Mouse (Mus musculus) lung, embryonic 14.5 days (tissue): ENCODE measurements at regions not wholly inside any gene's neighbourhood (a gene's known extent, or its start where the extent isn't known, plus 50 kb on each side); places are given as distances from the start of the nearest gene placed in this dataset.

ENCODE experiments used
- ATAC-seq: fragments of 200-750 bp; cut with Nextera tagmentation; 2 replicates; pipeline ENCODE4 v1.8.0; 2017; ENCODE audit warnings: mild to moderate bottlenecking, moderate TSS enrichment, moderate library complexity; ENCODE audit not compliant: insufficient read depth
- DNase-seq: peaks from one replicate; pipeline ENCODE4 v3.0.0-alpha.2; 2015
- H3K27ac ChIP-seq: fragments of 300-500 bp; sonication (generic); 2 replicates; pipeline ENCODE4 v1.5.1; 2014; ENCODE audit warnings: low read depth, mild to moderate bottlenecking, moderate library complexity
- H3K27me3 ChIP-seq: fragments of 300-500 bp; sonication (generic); 2 replicates; pipeline ENCODE4 v1.6.1; 2014; ENCODE audit warnings: low read length, control low read depth; ENCODE audit not compliant: insufficient read depth
- H3K36me3 ChIP-seq: fragments of 300-500 bp; sonication (generic); 2 replicates; pipeline ENCODE4 v1.6.1; 2014; ENCODE audit warnings: control low read depth; ENCODE audit not compliant: insufficient read depth
- H3K4me1 ChIP-seq: fragments of 300-500 bp; sonication (generic); 2 replicates; pipeline ENCODE4 v1.6.1; 2014; ENCODE audit warnings: antibody characterized with exemption, control low read depth; ENCODE audit not compliant: insufficient read depth
- H3K4me2 ChIP-seq: fragments of 300-500 bp; sonication (generic); 2 replicates; pipeline ENCODE4 v1.6.1; 2014; ENCODE audit warnings: mild to moderate bottlenecking
- H3K4me3 ChIP-seq: fragments of 300-500 bp; sonication (generic); 2 replicates; pipeline ENCODE4 v1.5.1; 2014; ENCODE audit warnings: low read depth, low read length
- H3K9ac ChIP-seq: fragments of 300-500 bp; sonication (generic); 2 replicates; pipeline ENCODE4 v1.6.1; 2014
- H3K9me3 ChIP-seq: fragments of 300-500 bp; sonication (generic); 2 replicates; pipeline ENCODE4 v1.6.1; 2016; ENCODE audit warnings: low read depth, low read length, control low read depth
- CTCF ChIP-seq: IDR thresholded peaks from 2 replicates; pipeline ENCODE4 v1.5.1; 2016; ENCODE audit warnings: antibody characterized with exemption, low read depth
- WGBS: fragments of 180-500 bp; shearing (Covaris S2); extraction: QIAGEN DNeasy Blood & Tissue Kit; methylation state at CpG from one replicate; pipeline ENCODE4 v1.1.7; 2014; 5-methylcytosine and 5-hydroxymethylcytosine counted together

- TF ChIP-seq CTCF = no peak
- Histone ChIP-seq H3K9me3 (no peaks in the 10 kb centered on the region), H3K27me3 (no peaks in the 10 kb centered on the region), H3K9ac (no peak overlapping the region), H3K4me2 (no peak overlapping the region), H3K4me3 (no peak overlapping the region), H3K36me3 (no peaks in the 10 kb centered on the region), H3K4me1 (0 out of 2 replicates have a peak, but pooled peaks cover 3% of the 10 kb centered on the region), H3K27ac (no peak overlapping the region)
- ATAC-seq (no peak), DNase-seq (no peak)
- 84% methylated on average over 1 of the region's 1 CpGs for WGBS
These were observed 83.8 kb downstream of the Eif4e start for GRCm38 (mm10) chr3:138609749-138610148.

- Histone ChIP-seq H3K9me3 (no peaks in the 10 kb centered on the region), H3K4me1 (0 out of 2 replicates have a peak, but pooled peaks cover 3% of the 10 kb centered on the region), H3K4me3 (no peak overlapping the region), H3K9ac (no peak overlapping the region), H3K27me3 (no peaks in the 10 kb centered on the region), H3K27ac (no peak overlapping the region), H3K36me3 (no peaks in the 10 kb centered on the region), H3K4me2 (no peak overlapping the region)
- TF ChIP-seq CTCF = no peak
- 26% methylated on average over 9 of the region's 9 CpGs for WGBS
- DNase-seq = peak; percentile 58
- ATAC-seq = peak; percentile 74
These were observed 87.1 kb downstream of the Eif4e start for GRCm38 (mm10) chr3:138612884-138613653.

DNA sequence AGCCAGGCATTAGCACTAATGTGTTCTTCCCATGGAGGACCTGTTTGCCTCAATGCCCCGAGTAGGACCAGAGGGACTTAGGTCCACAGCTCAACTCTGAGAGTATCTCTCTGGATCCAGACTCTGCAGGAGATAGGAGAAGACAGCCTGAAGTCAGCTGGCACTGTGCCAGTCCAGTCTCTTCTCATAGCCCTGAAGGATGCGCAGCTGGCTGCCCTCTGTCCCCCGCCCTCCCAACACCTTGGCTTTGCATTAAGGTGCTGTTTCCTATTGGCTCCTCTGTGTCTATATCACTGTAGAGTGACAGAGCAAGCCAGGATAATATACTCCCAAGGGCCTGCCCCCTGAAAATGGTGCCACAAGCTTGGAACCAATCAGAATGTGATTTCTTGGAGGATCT lies 87.7 kb downstream of the Eif4e start:
- no peak overlapping the region for H3K9ac ChIP-seq
- H3K4me3 ChIP-seq = no peak overlapping the region
- peak; percentile 58 for ATAC-seq
- no peak overlapping the region for H3K4me2 ChIP-seq
- WGBS = 75% methylated on average over 3 of the region's 3 CpGs
- 0 out of 2 replicates have a peak, but pooled peaks cover 3% of the 10 kb centered on the region for H3K4me1 ChIP-seq
- no peak for TF ChIP-seq CTCF
- H3K36me3 ChIP-seq = no peaks in the 10 kb centered on the region
- no peak overlapping the region for H3K27ac ChIP-seq
- no peaks in the 10 kb centered on the region for H3K9me3 ChIP-seq
- H3K27me3 ChIP-seq = no peaks in the 10 kb centered on the region
- peak; percentile 43 for DNase-seq

DNA sequence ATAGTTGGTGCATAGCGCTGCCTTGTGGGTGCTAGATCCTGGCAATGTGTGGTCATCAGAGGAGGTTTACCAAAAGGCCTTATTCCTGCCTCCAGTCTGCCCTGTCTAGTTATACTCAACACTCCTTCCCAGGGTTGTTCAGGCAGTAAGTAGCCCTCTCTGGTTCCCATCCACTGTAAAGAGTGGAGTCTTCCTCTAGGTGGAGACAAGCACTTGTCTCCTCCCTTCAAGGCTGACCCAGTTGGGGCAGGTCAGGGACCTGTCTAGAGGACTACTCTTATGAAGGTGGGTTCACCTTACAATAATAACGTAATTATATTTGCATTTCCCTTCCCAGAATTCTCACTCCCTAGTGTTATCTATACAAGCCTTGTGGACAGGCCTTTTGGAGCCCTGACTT lies 88.9 kb downstream of the Eif4e start:
- no peaks in the 10 kb centered on the region for H3K36me3 ChIP-seq
- no peak overlapping the region for H3K4me3 ChIP-seq
- ATAC-seq (no peak), DNase-seq (no peak)
- H3K9ac ChIP-seq = no peak overlapping the region
- TF ChIP-seq CTCF = 0 out of 2 replicates have a peak, but pooled peaks have one; percentile 15
- no peak overlapping the region for H3K4me2 ChIP-seq
- no peaks in the 10 kb centered on the region for H3K27me3 ChIP-seq
- 81% methylated on average over 2 of the region's 2 CpGs for WGBS
- H3K9me3 ChIP-seq = no peaks in the 10 kb centered on the region
- H3K27ac ChIP-seq = no peak overlapping the region
- H3K4me1 ChIP-seq = 0 out of 2 replicates have a peak, but pooled peaks cover 3% of the 10 kb centered on the region

- H3K27ac ChIP-seq = no peak overlapping the region
- no peaks in the 10 kb centered on the region for H3K27me3 ChIP-seq
- ATAC-seq = no peak
- H3K4me1 ChIP-seq = no peaks in the 10 kb centered on the region
- H3K4me3 ChIP-seq = no peak overlapping the region
- DNase-seq = no peak
- H3K9me3 ChIP-seq = no peaks in the 10 kb centered on the region
- no peak overlapping the region for H3K9ac ChIP-seq
- 77% methylated on average over 4 of the region's 4 CpGs for WGBS
- no peaks in the 10 kb centered on the region for H3K36me3 ChIP-seq
- H3K4me2 ChIP-seq = no peak overlapping the region
- TF ChIP-seq CTCF = peak; percentile 27; the same call in 1 of the 2 replicates
These were observed 94.3 kb downstream of the Eif4e start for GRCm38 (mm10) chr3:138620263-138620662.

DNA sequence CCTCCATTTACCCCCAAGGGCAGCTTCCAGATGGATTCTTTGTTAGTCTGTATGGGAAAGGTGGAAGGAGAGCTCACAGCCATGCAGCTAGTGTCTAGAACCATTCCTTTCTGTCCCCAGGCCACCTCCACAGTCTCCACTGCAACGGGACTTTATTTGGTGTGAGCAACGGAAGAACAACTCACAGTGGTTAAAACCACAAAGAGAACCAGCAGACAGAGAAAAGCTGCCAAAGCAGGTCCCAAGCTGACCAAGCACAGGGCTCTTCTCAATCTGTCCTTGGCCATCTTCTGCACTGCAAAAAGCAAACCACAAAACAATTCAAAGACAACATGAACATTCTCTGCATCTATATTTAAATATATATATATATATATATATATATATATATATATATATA lies 98.1 kb downstream of the Eif4e start:
- H3K4me1 ChIP-seq = no peaks in the 10 kb centered on the region
- H3K9ac ChIP-seq = no peak overlapping the region
- no peaks in the 10 kb centered on the region for H3K9me3 ChIP-seq
- TF ChIP-seq CTCF = no peak
- no peak for DNase-seq
- ATAC-seq = no peak
- H3K4me2 ChIP-seq = no peak overlapping the region
- no peaks in the 10 kb centered on the region for H3K27me3 ChIP-seq
- H3K36me3 ChIP-seq = no peaks in the 10 kb centered on the region
- H3K27ac ChIP-seq = no peak overlapping the region
- WGBS = 80% methylated on average over 2 of the region's 2 CpGs
- no peak overlapping the region for H3K4me3 ChIP-seq

DNA sequence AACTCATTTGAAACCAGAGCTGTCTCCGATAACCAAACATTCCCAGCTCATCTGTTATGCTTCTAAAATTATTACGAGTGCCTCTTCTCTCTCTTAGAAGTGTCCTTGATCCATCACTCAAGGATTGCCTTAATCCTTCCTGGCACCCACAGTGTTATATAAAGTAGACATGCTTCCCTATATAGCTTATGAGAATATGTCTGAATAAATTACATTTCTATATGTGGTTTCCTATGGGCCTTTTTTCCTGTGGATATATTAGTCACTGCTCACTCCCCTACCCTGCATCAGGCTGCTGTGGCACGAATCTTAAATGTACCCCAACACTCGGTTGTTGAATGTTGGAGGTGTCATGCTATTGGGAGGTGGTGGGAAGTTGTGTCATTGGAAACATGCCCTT lies 100.3 kb downstream of the Eif4e start:
- H3K4me3 ChIP-seq = no peak overlapping the region
- no peaks in the 10 kb centered on the region for H3K27me3 ChIP-seq
- 67% methylated on average over 4 of the region's 4 CpGs for WGBS
- no peak overlapping the region for H3K27ac ChIP-seq
- no peak overlapping the region for H3K4me2 ChIP-seq
- ATAC-seq = no peak
- H3K9me3 ChIP-seq = no peaks in the 10 kb centered on the region
- TF ChIP-seq CTCF = no peak
- no peak overlapping the region for H3K9ac ChIP-seq
- no peaks in the 10 kb centered on the region for H3K4me1 ChIP-seq
- no peaks in the 10 kb centered on the region for H3K36me3 ChIP-seq
- DNase-seq = no peak
